Mouse (Mus musculus) brain, adult 2 months (tissue): ENCODE data around the gene Gm13697.

Experiments
- DNase-seq: peaks from one replicate; pipeline ENCODE4 v3.0.0; 2011; ENCODE audit warnings: low read depth, low spot score

Gene Gm13697

DNA sequence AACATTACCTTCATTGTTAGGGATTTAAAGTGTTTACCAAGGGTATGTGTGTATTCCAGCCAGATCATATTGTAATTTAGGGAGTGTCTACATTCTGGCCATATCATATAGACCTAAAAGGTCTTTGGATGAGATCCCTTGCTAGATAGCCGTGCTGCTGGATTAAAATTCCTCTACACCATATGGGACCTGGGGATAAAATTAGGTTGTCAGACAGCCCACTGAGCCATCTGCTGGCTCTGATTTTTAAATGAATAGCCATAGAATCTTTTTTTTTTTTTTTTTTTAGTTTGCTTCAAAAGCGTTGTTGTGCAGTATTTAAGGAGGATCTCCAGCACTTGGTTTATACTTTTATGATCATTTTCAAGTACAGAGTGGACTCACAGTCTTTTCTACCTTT is 48.0 kb downstream of the Gm13697 start:
- DNase-seq, result peak; percentile 60

- DNase-seq, result no peak
These were observed 51.5 kb downstream of the Gm13697 start for GRCm38 (mm10) chr2:84035997-84036396.
